Mouse (Mus musculus): Measurements from ENCODE around the gene Hba-a2.
"Not testable (repeated sequence)": the region's sequence is repeated elsewhere in the genome, so short reads cannot be mapped to it uniquely, and the experiment has no call there.

GRCm38 (mm10) chr11:32296203-32296602 lies at the start of gene Hba-a2:
- TF ChIP-seq CTCF (IDR thresholded peaks at IDR 0.05; ENCODE audit: borderline replicate concordance, insufficient read depth, low read length); POLR2A (IDR thresholded peaks at IDR 0.05; ENCODE audit: low read depth, low read length): not testable (repeated sequence)
